ENCODE assay signal across 16 mouse cellular contexts in the genomic region with DNA sequence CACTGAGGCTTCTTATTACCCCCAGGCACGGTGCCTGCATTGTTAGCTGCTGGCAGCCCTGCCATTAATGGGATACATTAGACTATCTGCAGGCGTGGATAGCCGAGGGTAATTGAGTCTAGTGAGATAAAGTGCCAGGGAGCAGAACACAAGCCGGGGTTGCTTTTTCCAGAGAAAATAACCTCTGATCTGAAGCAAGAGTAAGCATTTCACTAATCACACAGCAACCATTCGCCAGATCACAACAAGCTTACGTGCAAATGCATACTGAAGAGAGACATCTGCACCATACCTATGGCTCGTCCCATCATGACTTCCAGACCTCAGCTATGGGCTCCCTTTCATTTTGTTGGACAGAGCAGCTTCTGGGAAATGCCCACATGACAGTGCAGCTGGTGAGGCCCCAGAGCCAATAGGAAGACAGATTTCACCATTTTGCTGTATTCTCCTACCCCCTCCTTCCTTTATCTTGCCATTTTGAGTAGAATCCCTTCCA. TPM values are rescaled to one million over a fixed set of nuclear protein-coding genes. Genes with fewer than 3 reads are reported as not detected.
DNase-seq lines count a peak whose midpoint lies in the region; ATAC-seq lines count a peak whose summit lies in the region.
"Had no signal": no experiment of that assay in that cellular context is flagged by ENCODE, and none has a peak within 500 bp of the region (broad histone marks: within the 10 kb centered on the region; RNA-seq: fewer than 3 reads in every experiment).

No protein-coding gene starts in this region.

- peaks cover 45% of the 10 kb centered on the region for H3K4me1 ChIP-seq in embryonic facial prominence, embryonic 10.5 days
- peaks cover 33% of the 10 kb centered on the region for H3K4me1 ChIP-seq in hindbrain, embryonic 15.5 days (replicated peaks)
- peaks cover 33% of the 10 kb centered on the region for H3K4me1 ChIP-seq in midbrain, embryonic 15.5 days
- H3K4me1 ChIP-seq in kidney, embryonic 15.5 days = no peaks in the 10 kb centered on the region

- ATAC-seq in hindbrain, embryonic 15.5 days (ENCODE audit: low FRiP score, low read depth) = peak; percentile 69
- no peak; the same call in 1 of the 2 replicates for ATAC-seq in midbrain, embryonic 15.5 days (replicated peaks)
- no peak for ATAC-seq in kidney, embryonic 15.5 days (replicated peaks; ENCODE audit: low FRiP score)

- no peak overlapping the region for H3K4me3 ChIP-seq in embryonic facial prominence, embryonic 10.5 days
- no peak overlapping the region for H3K4me3 ChIP-seq in hindbrain, embryonic 15.5 days
- no peak overlapping the region for H3K4me3 ChIP-seq in midbrain, embryonic 15.5 days
- H3K4me3 ChIP-seq in kidney, embryonic 15.5 days (replicated peaks) = no peak overlapping the region
- H3K4me3 ChIP-seq: limb, embryonic 12.5 days had no signal

- peak; percentile 9 for DNase-seq in adrenal gland, adult 2 months
- no peak for DNase-seq in adrenal gland, postnatal 14 days
- DNase-seq in embryonic facial prominence, embryonic 10.5 days (ENCODE audit: low spot score) = no peak
- no peak for DNase-seq in spleen, postnatal 10 days (ENCODE audit: low spot score in 2 of 2)
- no peak for DNase-seq in gastrocnemius, postnatal 4 days (ENCODE audit: low spot score in 2 of 2)
- DNase-seq: adrenal gland, adult 8-10 months; cerebellum, adult 2 months; heart, adult 18-20 months; kidney, postnatal 4 days; lung, postnatal 36 days; thymus, postnatal 4 days had no signal

- no peaks in the 10 kb centered on the region for H3K36me3 ChIP-seq in embryonic facial prominence, embryonic 10.5 days (replicated peaks)
- no peaks in the 10 kb centered on the region for H3K36me3 ChIP-seq in hindbrain, embryonic 15.5 days
- H3K36me3 ChIP-seq in midbrain, embryonic 15.5 days (replicated peaks) = no peaks in the 10 kb centered on the region
- no peaks in the 10 kb centered on the region for H3K36me3 ChIP-seq in kidney, embryonic 15.5 days
- H3K36me3 ChIP-seq: limb, embryonic 12.5 days had no signal

- no peaks in the 10 kb centered on the region for H3K9me3 ChIP-seq in embryonic facial prominence, embryonic 10.5 days
- H3K9me3 ChIP-seq in hindbrain, embryonic 15.5 days = no peaks in the 10 kb centered on the region
- H3K9me3 ChIP-seq in midbrain, embryonic 15.5 days = no peaks in the 10 kb centered on the region
- H3K9me3 ChIP-seq in kidney, embryonic 15.5 days (replicated peaks) = no peaks in the 10 kb centered on the region
- H3K9me3 ChIP-seq: limb, embryonic 12.5 days had no signal

- H3K27me3 ChIP-seq in embryonic facial prominence, embryonic 10.5 days (replicated peaks; ENCODE audit: low read depth, poor library complexity, severe bottlenecking) = no peaks in the 10 kb centered on the region
- no peaks in the 10 kb centered on the region for H3K27me3 ChIP-seq in hindbrain, embryonic 15.5 days
- no peaks in the 10 kb centered on the region for H3K27me3 ChIP-seq in midbrain, embryonic 15.5 days (replicated peaks)
- H3K27me3 ChIP-seq in kidney, embryonic 15.5 days = no peaks in the 10 kb centered on the region; the same call in 1 of the 2 replicates
- H3K27me3 ChIP-seq: limb, embryonic 12.5 days had no signal

- 0 out of 2 replicates have a peak overlapping the region, but pooled peaks have one; percentile 8 for H3K27ac ChIP-seq in embryonic facial prominence, embryonic 10.5 days (replicated peaks)
- peak overlapping the region; percentile 69 for H3K27ac ChIP-seq in hindbrain, embryonic 15.5 days (replicated peaks)
- H3K27ac ChIP-seq in midbrain, embryonic 15.5 days = peak overlapping the region; percentile 67
- no peak overlapping the region for H3K27ac ChIP-seq in kidney, embryonic 15.5 days
- H3K27ac ChIP-seq: limb, embryonic 12.5 days had no signal

- WGBS in embryonic facial prominence, embryonic 10.5 days = 69% methylated on average over 7 of the region's 7 CpGs
- WGBS in hindbrain, embryonic 15.5 days = 35% methylated on average over 7 of the region's 7 CpGs
- WGBS in midbrain, embryonic 15.5 days = 32% methylated on average over 7 of the region's 7 CpGs
- whole genome bisulfite sequencing in kidney, embryonic 15.5 days = 64% methylated on average over 7 of the region's 7 CpGs

- no peak overlapping the region for H3K9ac ChIP-seq in hindbrain, embryonic 15.5 days
- no peak overlapping the region for H3K9ac ChIP-seq in midbrain, embryonic 15.5 days
- H3K9ac ChIP-seq in kidney, embryonic 15.5 days = no peak overlapping the region
- H3K9ac ChIP-seq: limb, embryonic 12.5 days had no signal

- H3K4me2 ChIP-seq in hindbrain, embryonic 15.5 days = peak overlapping the region; percentile 33
- peak overlapping the region; percentile 12; the same call in 1 of the 2 replicates for H3K4me2 ChIP-seq in midbrain, embryonic 15.5 days
- H3K4me2 ChIP-seq in kidney, embryonic 15.5 days = no peak overlapping the region
- H3K4me2 ChIP-seq: limb, embryonic 12.5 days had no signal

RNA-seq across cellular contexts. Expression of a gene that starts 59.3 kb away (rescaled TPM):
- total RNA-seq in adrenal gland, adult 2 months (2021) = 1 to 10 TPM in 1 of 2 experiments, under 1 TPM in 1; 0.84 to 1.2 TPM
- 0.40 and 0.41 TPM in 2 replicates for polyA plus RNA-seq in adrenal gland, adult 2 months (2012; rRNA removed)
- 0.94 and 2.0 TPM in 2 replicates for total RNA-seq in adrenal gland, postnatal 14 days (2021)
- polyA plus RNA-seq in embryonic facial prominence, embryonic 10.5 days (2016; fragmentation: Nextera tagmentation; extraction: Ambion mirVana) = 1.9 and 2.1 TPM in 2 replicates
- polyA plus RNA-seq in hindbrain, embryonic 15.5 days (2015; fragmentation: Nextera tagmentation; extraction: Ambion mirVana) = 6.4 and 6.5 TPM in 2 replicates
- polyA plus RNA-seq in midbrain, embryonic 15.5 days (2015; fragmentation: Nextera tagmentation; extraction: Ambion mirVana) = 7.0 and 7.5 TPM in 2 replicates
- 0.73 and 0.90 TPM in 2 replicates for polyA plus RNA-seq in kidney, embryonic 15.5 days (2015; fragmentation: Nextera tagmentation; extraction: Ambion mirVana)
- under 1 TPM; 0.66 to 0.73 TPM for total RNA-seq in gastrocnemius, postnatal 4 days (2021)
- total RNA-seq: hematopoietic stem cell, adult 5-6 weeks had no signal
